Mouse (Mus musculus): ENCODE measurements around the gene Pusl1. TPM values are rescaled to one million over a fixed set of nuclear protein-coding genes. Genes with fewer than 3 reads are reported as not detected.

Gene Pusl1
- total RNA-seq, 2 experiments from 2014 or later, result 25.1 to 28.1 TPM

DNA sequence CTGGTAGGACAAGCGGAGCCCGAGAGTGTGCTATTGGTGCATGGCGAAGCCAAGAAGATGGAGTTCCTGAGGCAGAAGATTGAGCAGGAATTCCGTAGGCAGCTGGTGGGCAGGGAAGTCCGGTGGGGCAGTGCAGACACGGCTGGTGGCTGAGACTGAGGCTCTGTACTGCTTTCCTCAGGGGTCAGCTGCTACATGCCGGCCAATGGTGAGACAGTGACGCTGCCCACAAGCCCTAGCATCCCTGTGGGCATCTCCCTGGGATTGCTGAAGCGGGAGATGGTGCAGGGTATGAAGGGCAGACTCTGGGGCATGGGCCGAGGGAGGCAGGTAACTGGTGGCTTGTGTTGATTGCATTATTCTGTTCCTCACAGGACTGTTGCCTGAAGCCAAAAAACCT is 3.9 kb downstream of the Pusl1 start:
- DNase-seq, result no peak

- no peak for DNase-seq
These were observed 5.3 kb downstream of the Pusl1 start for GRCm38 (mm10) chr4:155886330-155886729.

DNA sequence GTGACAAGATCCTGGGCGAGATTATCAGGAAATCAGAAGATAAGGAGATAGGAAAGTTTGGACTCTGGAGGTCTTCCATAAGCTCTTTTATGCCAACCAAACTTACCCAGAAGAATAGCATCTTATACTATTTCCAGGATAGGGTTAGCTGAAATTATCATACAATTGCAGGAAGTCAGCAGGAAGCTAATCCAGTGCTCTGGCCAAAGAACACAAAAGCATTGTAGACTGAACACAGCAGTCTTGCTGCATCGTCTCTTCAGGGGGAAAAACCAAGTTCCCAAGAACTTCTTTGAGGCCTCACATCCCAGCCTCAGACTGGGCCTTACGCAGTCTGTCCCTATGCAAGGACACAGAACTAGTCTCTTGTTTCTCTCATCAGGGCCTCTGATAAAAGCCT is 8.0 kb downstream of the Pusl1 start:
- DNase-seq, result no peak

- no peak for DNase-seq
These were observed 20.2 kb downstream of the Pusl1 start for GRCm38 (mm10) chr4:155871404-155871803.

- DNase-seq, result peak; percentile 97 to 98
These were observed 22.1 kb downstream of the Pusl1 start, which contains the start of the genes Cptp and Ints11 for GRCm38 (mm10) chr4:155869317-155870033. Gene Cptp, minus strand, starts transcription at chr4:155869440. Gene Ints11, plus strand, starts transcription at chr4:155869546.

DNA sequence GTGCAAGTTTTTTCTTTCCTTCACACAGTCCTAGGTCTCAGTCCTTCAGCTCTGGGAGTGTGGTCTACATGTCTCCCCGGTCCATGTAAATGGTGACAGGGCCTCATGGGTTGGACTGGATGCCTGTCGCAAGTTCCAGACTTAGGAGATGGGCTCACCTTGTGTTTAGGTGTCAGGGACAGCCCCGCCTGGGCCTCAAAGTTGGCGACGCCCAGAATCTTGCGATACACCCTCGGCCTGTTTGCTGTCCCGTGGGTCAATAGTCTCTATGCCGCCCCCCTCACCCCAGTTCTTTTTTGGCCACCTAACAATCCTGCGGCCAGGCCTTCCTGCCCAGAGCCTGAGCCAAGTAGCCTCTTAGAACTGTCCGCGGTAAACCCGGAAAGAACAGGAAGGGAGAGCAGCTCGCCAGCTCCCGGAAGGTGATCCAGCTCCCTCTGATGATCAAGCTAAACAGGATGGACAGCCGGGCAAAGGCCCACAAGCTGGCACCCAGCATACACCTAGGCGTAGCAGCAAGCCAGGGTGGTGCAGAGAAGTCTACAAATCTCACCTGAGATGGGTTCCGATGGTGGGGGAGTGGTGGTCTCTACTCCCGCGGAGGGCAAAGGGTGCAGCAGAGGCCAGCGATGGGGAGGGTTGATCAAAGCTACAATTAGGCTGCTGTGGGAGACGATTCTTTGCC is 22.8 kb downstream of the Pusl1 start:
- DNase-seq, result peak in 1 of 2 experiments; percentile 26

GRCm38 (mm10) chr4:155863001-155863400 is 28.6 kb downstream of the Pusl1 start, which contains the start of gene Tas1r3:
Gene Tas1r3, minus strand, starts transcription at chr4:155863362.
- DNase-seq, result no peak

- no peak for DNase-seq
These were observed 29.8 kb downstream of the Pusl1 start for GRCm38 (mm10) chr4:155861787-155862186.

GRCm38 (mm10) chr4:155859318-155859717 is 32.3 kb downstream of the Pusl1 start:
- peak; percentile 53 to 66 for DNase-seq

- DNase-seq, result no peak
These were observed 34.7 kb downstream of the Pusl1 start for GRCm38 (mm10) chr4:155856881-155857280.

DNA sequence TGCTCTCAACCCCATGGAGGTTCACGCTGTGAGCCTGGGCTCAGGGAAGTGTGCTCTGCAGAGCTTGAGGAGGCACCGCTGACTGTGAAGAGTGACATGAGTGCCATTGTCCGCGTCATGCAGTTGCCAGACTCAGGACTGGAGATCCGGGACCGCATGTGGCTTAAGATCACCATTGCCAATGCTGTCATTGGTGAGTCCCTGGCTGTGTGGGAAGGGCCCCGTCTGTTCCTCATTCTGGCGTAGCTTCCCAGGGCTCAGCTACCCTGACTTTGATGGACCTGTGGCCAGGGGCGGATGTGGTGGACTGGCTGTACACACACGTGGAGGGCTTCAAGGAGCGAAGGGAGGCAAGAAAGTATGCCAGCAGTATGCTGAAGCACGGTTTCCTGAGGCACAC is 35.5 kb downstream of the Pusl1 start:
- no peak for DNase-seq

DNA sequence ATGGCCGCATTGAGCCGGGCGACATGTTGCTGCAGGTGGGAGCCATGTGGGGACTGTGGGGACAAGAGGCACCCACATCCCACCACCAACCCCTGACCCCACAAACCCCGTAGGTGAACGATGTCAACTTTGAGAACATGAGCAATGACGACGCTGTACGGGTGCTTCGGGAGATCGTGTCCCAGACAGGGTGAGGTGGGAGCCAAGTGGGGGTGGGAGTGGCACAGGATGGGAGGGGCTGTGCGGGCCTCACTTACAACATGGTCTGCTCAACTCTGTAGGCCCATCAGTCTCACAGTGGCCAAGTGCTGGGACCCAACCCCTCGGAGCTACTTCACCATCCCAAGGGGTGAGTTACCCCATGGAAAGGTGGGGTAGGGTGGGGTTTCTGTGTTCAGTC is 36.6 kb downstream of the Pusl1 start:
- DNase-seq, result no peak

DNA sequence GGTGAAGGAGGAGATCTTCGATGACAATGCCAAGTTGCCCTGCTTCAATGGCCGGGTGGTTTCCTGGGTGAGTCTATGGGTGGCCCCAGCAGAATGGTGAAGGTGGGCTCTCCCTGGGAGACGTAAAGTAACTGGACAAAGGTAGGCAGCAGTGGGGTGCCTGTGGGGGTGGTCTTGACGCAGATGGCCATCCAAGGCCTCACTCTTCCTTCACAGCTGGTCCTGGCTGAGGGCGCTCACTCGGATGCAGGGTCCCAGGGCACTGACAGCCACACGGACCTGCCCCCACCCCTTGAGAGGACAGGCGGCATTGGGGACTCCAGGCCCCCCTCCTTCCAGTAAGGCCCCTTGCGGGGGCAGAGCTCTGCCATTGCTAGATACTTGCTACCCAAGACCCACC is 38.2 kb downstream of the Pusl1 start:
- no peak for DNase-seq

GRCm38 (mm10) chr4:155851951-155852411 is 39.6 kb downstream of the Pusl1 start:
- DNase-seq, result peak in 1 of 2 experiments; percentile 32

DNA sequence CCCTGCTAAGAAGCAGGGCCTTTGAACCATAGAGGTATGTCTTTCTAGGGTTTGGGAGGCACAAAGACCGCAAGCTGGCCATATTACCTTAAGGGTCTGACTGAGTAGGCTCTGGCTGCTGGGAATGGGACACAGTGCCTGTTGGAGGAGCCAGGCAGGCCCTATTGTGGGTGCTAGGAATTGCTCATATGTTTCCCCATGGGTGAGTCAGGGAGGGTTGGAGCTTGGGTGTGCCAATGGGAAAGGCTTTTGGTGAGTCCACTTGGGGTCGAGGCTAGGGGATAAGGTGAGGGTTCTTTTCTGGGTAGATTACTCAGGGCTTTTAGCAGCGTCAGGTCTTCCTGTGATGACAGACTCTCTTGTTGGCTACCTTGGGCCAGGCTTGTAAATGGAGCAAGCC is 40.2 kb downstream of the Pusl1 start:
- peak in 1 of 2 experiments; percentile 62 for DNase-seq

DNA sequence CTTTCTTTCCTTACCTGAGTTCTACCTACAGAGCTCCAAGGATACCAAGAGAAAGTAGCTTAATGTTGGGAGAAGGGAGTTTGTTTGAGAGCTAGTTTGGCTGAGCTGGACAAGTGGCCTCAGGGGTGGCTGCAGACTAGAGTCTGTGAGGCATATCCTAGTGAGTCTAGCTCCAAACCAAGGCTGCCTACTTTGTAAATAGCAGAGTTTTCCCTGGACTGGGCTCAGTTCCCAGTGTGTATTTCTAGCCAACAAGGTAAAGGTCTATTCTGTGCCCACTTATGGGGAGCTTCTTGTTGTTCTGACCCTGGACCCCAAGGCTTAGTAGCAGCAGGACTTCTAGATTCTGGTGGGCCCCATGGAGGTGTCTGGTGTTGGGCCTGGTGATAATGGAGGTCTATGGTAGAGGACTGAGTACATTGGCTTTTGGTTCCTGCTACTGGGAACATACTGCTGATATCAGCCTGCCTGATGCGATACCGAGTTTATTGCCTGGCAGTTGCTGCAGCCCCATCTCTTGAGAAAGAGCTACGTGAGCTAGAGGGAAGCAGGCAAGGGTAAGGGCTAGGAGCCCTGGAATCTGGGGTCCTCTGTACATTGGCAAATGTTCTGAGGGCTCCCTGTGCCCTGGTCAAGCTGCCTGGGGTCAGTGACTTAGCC is 41.7 kb downstream of the Pusl1 start:
- DNase-seq, result no peak

DNA sequence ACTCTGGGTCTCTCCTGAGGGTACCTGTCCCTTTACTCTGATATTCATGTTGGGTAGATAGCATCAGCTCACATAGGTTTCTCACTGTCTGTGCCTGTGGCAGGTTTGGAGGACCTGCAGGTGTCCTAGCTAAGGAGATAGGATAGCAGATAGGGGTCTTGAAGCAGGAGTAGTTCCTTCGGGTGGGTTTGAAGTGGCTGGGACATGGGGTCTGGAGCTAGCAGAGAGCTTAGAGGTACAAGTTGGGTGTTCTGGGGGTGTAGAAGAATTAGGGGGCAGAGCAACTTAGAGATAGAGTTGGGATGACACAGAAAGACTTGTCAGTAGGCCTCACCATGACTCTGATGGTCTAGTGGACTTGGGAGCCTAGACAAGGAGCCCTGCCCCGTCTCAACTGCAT is 42.2 kb downstream of the Pusl1 start:
- DNase-seq, result no peak

DNA sequence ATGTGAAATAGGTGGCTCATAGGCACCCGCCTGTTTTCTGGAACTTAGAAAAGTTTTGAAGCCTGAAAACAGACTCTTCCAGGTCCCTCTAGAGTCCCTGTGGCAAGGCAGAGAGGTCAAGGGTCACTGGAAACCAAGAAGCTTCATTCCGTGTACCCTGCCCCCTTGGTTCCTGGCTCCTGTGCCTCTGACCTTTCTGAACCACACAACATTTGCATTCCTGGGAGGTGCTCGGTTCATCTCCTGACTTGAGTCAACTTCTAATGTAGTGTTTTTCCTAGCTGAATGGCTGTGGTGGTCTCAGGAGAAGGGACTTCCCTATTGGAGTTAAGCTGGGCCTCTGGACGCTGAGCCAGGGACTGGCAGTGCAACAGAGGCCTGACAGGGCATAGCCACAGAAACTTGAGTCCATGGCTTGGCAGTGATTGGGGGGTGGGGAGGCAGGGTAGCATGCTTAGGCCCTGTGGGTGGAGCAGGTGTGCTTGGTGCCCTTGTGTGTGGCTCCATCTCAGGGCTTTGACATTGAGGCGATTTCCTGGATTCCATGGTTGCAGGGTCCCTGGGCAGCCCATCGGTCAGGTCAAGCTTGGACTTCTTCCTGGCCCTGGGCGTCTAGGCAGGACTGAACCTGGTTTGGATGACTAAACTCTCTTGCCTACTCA is 43.0 kb downstream of the Pusl1 start:
- DNase-seq, result no peak

- peak; percentile 46 to 55 for DNase-seq
These were observed 43.8 kb downstream of the Pusl1 start for GRCm38 (mm10) chr4:155847591-155848352.

DNA sequence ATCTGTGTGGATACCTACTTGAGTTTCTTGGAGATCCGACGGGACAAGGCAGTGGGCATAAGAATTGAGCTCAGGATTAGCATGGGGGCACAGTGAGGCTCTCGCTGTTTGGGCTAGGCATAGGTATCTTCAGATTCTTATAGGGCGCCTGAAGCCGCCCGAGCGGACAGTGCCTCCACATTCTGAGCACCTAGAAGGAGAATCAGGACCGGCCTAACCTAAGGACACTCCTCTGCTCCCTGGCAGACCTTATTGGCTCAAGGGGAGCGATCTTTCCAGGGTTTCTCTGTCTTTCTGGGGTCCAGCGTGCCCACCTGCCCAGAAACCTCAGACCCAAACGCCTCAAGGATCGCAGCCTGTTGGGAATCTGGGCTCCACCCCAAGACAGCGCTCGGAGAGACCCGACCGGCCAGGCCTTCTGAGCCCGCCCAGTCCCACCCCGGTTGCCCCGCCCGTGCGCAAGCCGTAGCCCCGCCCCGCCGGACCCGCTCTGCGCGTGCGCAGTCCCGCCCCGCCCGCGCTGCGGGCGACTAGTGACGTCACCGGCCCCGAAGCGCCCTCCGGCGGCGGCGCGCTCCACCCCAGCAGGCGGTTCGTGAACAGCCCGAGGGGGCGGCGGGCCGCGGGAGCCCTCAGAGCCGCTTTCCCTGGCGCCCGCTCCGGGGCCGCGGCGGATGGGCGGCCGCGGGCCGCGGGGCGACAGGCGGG is 44.6 kb downstream of the Pusl1 start, which contains the start of gene Dvl1:
Gene Dvl1 (plus strand): TSS at position 532 of the 708 bp plus-strand sequence.
- DNase-seq, result peak; percentile 96 to 97

DNA sequence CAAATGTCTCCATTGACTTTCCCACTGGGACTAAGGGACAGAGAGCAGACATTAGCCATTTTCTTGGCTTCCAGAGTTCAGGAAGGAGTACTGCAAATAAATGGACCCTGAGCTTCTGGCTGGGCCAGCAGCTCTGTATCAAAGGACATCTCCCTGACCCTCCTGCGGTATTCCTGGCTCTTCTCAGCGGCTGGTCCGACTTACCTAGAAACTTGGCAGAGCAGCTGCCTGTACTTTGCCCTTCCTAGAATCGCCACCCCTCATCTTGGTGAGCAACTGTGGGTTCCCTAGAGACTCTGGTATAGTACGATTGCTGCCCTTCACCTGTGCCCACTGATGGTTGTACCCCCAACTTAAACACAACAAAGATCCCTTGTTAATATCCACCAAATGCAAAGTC is 48.4 kb downstream of the Pusl1 start:
- no peak for DNase-seq

All from adrenal gland, postnatal 36 days (tissue).